Mouse (Mus musculus) spleen, adult 12 weeks (tissue): ENCODE measurements around the gene Rtn4rl2.

ENCODE experiments used
- DNase-seq: peaks from one replicate; pipeline ENCODE4 v3.0.0; 2022; ENCODE audit warnings: low spot score

Rtn4rl2 gene

DNA sequence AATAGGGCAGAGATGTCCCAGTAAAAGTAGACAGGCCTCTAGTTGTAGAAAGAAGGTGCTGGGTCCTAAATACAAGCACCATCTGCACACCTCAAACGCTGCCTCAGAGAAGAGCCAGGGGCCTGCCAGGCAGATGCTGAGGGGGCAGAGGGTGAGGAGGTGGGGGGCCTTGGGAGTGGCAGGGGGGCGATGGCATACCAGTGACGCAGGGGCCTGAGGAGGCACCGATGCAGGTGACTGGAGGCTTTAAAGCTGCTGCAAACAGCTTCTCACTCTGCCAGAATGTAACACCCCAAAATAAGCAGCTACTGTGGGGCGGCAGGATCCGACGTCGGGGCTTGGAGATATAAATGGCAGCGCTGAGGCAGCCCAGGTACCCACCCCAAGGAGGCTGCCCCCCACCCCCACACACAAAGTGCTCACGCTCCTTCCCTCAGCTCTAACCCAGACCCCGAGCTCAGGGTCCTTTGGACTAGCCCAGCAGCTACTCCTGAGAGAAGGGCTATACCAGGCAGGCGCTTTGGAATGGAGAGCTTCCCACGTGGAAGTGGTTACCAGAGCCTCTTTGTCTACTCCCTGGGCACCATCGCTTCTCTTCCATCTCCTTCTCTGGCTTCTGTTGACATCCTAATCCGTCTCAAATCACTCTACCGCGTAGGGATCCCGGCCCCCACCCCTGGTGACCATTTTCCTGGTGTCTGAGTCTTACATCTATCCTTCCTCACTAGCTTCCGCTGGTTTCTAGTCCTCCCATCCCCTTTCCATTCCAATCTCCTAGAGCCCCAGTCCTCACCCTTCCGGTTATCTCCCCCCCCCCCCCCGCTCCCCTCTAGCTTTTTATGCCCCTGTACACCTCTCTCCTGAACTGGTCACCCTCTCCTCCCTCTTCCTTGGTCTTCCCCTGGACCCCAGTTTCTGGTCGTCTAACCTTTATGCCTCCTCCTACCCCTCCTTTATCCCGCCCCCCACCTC, 1.1 kb downstream of the Rtn4rl2 start:
- peak; percentile 5 for DNase-seq

DNA sequence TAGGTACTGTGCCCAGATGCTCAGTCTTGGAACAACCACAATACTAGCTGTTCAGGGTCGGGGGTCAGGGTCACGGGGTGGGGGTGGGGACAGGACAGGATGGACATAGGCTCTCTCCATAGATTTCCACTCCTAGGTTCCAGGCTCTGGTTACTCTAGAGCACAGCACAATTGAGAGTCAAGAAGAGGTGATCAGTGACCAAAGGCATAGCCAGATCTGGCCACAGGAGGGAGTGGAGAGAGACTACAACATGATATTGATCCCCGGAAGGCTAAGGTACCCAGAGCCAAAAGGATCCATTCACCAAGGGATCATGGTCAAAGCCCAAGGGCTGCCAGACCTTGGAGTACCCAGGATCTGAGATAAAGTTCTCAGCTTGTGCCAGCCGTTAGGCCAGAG, 1.9 kb downstream of the Rtn4rl2 start:
- DNase-seq, result no peak

DNA sequence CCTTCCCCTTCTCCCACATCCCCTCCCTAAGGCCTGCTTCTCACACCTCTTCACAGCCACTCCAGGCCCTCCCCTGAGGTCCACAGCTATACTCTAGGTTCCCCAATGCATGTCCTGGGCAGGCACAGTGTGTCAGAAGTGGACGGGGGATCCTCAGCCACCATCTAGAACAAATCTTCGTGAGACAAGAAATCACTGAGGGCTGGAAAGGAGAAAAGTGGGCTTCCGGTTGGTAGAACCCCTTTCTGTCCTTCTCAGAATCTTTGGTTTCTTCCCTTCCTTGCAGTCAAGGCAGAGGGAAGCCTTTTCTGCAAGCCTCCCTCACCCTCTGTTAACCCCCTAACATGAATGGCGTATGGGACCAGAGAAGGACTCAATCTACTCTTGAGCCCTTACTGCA, 2.6 kb downstream of the Rtn4rl2 start:
- DNase-seq, result no peak

DNA sequence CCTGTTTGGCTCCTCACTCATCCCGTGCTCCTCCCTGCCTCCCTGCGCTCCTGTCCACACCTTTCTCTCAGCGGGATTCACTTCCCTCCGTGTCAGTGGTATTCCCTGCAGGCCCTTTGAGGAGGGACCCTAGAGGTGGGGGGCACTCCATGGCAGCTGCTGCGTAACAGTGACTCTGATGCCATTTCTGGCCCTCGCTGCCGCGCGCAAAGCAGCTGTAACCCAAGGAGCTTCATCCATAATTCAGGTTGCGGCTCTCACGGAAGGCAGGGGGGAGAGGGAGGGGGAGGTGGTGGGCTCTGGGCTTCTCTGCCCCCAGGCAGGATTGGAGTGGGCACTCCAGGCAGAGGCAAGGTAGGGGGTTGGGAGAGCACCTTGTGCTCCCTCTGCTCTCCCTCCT, 3.0 kb downstream of the Rtn4rl2 start:
- DNase-seq, result no peak

DNA sequence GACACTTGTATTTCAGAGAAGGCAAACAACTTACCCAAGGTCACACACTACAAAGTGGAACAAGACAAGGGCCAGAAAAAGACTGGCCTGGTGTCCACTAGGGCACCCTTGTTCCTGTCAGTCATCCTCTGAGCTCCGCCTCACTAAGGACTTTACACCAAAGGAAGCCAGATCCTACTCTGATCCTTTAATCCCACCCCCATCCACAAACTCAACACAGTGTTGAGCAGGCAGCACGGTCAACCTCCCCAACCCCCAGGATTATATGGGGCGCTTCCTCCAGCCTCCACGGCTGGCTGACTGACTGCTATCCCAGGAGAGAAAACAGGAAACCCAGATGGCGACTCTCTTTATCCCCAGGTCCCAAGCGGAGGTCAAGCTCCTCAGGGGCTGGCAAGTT, 3.4 kb downstream of the Rtn4rl2 start:
- no peak for DNase-seq

DNA sequence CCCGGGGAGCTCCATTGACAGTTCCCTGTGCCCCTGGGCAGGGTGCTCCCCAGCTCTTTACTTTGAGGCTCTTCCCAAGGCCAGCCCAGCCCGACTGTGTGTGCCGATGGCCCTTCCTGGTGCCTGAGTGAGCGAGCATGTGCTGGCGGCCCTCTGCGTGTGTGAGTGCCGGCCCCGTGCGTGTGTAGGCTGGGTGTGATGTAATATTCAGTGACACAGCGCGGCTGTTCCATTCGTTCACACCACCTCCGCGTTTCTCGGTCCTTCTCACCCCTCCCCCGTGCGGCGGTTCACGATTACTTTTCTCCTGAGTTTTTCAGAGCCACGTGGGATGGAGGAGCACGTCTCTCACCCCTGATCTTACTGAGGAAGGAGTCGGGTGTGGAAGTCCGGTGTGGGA, 3.9 kb downstream of the Rtn4rl2 start:
- no peak for DNase-seq

DNA sequence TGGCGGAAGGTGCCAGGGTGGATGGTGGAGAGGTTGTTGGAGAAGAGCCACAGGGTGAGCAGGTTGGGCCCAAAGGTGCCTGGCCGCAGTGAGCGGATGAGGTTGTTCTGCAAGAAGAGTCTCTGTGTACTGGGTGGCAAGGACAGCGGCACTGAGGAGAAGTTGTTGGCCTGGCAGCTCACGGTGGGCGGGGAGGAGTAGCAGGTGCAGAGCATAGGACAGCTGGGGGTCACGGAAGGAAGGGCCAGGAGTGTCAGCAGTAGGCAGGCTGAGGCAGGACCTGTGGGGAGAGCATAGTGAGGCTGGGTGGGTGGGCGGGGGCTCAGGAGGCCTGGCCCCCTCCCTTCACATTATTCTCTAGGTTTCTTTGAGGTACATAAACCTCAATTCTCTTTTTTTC, 5.9 kb downstream of the Rtn4rl2 start:
- DNase-seq, result peak; percentile 1

DNA sequence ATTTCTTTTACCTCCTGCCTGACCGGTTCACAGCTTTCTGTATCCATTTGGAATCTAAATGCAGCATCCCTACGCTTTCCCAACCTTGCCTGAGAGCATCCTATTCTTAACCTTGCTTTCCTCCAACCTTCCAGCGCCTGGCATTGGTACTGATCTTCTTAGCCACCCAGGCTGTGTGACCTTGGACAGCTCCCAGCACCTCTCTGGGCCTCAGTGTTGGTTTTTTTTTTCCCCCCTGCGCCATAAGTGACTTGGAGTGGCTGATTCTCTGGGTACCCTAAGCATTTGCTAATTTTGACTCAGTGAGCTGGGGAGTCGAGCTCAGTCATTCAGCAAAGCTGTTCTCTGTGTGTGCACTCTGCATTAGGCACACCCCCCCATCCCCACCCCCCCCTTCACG, 10.7 kb downstream of the Rtn4rl2 start:
- DNase-seq, result no peak

DNA sequence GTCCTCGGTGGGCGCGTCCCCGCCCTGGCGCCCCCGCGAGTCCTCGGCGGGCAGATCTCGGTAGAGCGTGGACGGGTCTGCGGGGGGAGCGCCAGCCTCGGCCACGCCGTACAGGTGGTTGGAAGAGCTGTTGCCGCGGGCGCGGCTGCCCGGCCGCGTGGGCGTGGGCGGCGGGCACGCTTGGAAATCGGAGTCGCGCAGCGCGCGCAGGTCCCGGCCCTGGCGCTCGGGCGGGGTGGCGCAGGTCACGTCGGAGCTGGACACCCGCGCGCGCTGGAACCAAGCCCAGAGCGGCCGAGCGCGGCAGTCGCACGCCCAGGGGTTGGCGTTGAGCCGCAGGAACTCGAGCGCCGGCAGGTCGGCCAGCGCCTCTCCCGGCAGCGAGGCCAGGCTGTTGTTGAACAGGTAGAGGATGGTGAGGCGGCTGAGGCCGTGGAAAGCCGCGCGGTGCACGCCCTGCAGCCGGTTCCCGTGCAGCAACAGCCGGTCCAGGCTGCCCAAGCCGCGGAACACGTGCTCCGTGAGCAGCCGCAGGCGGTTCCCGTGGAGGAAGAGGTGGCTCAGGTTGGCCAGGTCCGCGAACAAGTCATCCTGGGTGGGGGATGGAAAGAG, 14.3 kb downstream of the Rtn4rl2 start:
- no peak for DNase-seq

DNA sequence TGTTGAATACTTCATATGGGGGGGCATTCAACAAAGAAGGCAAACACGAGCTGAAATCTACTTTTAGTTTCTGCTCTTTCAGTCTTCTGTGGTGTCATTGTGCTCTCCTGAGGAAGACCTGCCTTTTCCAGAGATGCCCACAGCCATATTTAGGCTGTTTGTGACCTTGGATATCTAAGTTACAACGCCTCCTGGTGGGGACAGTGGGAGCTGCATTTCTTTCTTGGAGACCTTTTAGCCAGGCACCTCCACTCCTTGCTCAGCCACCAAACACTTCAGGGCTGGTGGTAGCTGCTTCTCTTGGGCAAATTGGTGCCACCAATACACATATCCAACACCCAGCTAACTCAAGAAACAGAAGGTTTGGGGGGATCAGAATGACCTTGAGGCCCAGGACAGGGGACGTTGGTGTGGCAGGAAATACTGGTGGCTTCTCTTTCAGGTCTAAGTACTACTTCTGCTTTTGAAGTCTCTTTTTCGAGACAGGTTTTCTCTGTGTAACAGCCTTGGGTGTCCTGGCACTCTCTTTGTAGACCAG, 15.8 kb downstream of the Rtn4rl2 start:
- peak; percentile 49 for DNase-seq

DNA sequence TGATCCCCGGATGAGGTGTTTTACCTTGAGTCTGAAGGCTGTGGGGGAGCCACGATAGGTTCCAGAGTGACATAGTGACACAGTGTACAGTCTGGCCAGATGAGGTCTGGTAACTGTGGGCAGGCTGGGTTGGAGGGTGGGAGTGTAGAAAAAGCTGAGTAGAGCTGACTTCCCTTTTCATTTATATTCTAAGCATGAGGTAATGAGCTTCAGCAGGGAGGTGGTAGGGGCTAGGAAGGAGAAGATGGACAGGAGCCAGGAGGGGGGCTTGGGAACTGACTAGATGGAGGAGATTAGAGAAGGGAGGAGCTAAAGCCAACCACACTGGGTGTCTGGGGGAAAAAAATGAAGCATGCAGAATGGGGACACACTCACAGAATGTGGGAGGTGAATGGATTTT, 17.5 kb downstream of the Rtn4rl2 start:
- no peak for DNase-seq

DNA sequence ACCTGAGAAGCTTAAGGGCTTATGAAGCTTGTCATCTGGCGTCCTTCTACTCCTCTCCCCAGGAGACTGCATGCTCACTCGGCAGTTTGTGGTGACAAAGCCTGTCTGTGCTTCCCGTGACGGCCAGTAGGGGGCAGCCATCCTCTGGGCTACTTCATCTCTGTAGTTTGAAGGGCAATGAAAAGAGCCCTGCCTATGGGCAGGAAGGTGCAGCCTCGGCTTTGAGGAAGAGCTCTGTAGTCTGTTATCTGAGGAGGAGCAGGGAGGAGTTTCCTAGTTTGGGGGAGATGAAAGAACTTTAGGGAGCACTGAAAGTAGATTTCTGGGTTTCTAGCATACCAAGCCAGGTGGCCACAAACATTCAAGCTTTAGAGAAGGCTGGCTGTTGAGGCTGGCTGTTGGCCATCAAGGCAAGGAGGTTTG, 18.0 kb downstream of the Rtn4rl2 start:
- DNase-seq, result peak; percentile 75

DNA sequence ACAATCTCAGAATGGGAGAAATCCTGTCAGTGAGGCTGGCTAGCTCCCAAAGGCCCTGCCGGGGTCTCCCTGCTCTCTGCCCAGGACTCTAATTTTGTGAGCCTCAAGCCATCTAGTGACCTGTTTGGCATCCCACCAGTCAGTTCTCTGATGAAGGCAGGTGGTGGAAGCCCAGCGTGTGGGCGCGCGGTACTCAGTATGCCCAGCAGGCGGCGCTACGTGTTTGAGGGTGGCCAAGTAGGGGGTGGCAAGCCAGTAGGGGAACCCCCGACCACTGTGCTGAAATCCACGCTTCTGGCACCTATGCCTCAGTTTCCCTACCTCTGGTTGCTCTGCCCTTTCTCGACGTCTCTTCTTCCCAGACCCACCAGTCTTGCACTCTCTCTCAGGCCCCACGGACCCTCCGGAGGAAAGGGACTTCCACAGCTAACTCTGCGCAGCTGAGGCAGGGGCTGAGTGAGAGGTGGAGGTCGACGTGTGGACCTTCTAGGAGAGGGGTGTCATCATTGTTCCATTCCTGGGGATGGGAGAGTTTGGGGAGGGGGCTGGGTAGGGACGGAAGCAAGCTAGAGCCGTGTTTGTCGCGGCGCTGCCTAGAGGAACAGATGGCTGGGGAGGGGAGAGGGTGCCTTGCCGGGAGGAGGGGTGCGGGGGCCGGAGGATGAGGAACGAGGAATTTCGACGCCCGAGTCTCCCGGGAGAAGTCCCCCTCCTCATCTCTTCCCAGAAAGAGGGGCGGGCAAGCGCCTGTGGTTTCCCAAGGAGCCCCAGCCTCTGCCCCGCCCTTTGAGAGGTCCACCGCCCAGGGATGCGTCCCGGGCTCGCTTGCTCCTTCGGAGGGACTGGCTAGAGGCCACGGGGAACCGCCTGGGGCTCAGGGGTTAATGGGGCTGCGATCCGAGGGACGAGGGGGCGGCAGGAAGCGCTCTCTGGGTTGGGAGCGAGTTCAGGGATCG, 20.6 kb downstream of the Rtn4rl2 start:
- no peak for DNase-seq

DNA sequence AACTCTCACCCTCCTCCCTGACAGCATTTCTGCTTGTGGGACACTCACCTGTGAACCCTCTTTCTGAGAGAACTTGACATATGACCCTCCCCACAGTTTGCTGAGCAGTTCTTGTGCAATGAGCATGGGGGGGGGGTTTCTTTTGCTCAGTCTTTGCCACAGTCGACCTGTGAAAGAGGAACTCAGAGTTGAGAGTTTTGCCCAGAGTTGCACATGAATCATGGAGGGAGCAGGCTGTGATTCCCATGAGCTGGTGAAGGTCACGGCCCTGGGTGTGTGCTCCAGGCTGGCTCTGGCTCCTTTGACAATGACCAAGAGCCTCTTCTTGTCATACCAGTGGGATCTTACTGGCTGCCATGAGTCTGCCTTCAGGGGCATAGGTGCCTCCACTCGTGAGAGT, 24.3 kb downstream of the Rtn4rl2 start:
- no peak for DNase-seq

DNA sequence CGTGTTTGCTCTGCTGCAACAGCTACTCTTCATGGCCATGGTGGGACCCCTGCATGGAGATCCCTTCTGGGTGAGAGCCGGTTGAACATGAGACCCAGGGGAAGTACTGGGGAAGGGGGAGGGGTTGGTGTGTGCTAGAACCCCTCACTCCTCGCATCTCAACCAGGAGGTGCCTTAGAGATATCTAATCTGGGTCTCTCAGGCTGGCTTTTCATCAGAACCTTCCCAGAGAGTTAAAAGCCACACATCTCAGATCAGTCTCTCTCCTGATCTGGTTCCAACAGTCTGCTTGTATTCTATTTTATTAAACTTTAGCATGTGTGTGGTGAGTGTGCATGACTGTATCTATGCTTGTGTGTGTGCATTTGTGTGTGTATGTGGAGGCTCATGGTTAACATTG, 25.1 kb downstream of the Rtn4rl2 start:
- DNase-seq, result no peak

DNA sequence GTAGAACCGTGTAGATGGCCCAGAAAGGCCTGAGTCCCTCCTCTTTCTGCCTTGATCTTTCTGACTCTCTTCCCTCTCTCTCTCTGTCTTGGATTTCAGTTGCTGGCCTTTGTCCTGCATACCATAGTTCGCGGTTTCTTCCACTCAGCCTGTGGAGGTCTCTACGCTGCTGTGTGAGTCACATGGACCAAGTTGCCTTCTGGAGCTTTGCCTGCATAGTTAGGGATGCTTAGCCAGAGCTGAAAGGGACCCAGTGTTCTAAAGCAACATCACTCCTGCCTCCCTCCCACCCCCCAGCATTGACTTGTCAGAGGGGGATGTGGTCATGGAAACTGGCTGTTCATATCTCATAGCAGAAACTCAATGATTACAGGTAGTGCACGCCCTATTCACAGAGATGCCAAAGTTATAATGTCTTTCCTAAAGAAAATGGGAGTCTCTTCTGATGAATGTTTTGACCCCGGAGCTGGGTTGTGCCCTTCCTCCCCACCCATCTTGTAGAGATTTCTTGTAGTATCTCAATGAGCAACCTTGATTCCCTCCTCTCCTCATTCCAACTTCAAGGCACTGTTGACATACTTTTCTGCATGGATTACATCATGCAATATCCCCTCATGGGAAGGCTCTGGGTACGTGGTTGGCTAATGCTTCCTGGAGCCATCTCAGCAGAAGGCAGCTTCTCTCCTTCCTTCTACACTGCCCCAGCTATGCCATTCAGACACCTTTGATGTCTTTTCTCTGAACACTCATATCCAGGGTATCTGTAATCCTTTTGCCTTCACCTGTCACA, 26.3 kb downstream of the Rtn4rl2 start:
- DNase-seq, result no peak

DNA sequence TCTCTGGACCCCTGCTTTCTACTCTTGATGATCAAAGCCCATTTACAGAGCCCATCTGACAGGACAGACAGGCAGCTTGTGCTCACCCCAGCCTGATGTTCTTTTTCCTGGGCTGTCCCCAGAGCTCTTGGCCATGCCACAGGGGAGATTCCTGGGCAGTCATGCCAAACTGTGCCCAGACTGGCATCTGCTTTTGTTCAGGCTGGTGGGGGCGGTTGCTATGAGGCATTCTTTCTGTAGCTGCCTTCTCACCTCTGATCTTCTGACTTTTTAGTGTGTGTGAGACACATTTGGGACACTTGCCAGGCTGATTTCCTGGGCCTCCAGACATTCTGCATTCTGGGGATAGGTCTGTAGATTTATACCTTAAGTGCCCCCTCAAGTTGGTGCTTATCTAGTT, 28.0 kb downstream of the Rtn4rl2 start:
- DNase-seq, result no peak

DNA sequence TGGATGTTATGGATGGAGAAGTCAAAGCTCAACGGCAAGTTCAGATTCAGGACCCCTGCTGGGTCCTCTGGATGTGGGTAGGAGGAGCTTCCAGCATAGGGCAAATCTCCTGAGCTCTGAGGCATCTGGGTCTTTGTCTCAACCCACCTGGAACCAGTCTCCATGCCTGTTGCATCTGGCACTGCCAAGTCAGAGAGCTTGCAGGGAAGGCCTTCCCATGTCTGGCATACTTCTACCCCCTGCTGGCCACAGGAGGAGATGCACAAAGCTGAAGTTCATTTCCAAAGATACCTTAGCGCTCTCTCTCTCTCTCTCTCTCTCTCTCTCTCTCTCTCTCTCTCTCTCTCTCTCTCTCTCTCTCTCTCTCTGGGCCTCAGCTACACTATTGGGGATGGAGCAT, 30.8 kb downstream of the Rtn4rl2 start:
- DNase-seq, result no peak

DNA sequence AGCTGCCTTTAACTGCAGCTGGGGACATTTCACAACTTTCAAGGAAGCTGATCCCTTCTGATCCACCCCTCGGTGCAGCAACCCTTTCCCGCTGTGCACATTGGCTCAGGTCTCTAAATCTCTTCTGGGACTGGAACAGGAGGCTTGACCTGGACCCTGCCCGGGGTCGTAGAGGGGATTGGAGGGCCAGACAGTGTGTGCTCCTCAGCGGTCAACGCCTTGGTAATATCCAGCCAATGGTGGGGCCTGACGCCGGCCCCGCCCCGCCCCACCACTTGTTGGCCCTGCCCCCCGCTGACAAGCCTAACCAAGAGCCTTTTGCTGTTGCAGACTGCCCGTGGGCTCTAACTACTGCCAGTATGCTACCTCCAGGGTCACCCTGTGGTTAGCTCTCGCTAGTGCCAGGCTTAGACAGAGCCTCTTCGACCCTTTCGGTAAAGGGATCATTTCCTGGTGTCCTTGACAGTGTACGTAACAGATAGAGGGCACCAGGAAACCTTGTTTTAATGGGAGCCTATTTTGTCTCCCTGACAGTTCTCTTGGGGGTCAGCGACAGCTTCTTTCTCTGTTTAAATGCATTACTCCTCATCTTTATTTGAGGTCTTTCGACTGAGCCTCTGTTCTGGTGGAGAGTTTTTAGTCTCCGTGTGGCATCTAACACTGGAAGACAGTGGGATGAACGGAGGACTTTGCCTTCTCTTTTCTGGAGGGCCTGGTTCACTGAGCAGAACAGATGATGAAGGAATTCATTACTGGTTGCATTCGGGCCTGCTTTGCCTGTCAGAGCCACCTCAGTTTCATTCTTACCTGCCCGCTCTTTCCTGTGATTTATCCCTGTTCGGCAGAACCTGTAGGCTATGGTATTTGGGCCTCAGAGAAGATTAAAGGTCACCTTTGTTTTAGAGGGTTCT, 35.1 kb downstream of the Rtn4rl2 start:
- no peak for DNase-seq

DNA sequence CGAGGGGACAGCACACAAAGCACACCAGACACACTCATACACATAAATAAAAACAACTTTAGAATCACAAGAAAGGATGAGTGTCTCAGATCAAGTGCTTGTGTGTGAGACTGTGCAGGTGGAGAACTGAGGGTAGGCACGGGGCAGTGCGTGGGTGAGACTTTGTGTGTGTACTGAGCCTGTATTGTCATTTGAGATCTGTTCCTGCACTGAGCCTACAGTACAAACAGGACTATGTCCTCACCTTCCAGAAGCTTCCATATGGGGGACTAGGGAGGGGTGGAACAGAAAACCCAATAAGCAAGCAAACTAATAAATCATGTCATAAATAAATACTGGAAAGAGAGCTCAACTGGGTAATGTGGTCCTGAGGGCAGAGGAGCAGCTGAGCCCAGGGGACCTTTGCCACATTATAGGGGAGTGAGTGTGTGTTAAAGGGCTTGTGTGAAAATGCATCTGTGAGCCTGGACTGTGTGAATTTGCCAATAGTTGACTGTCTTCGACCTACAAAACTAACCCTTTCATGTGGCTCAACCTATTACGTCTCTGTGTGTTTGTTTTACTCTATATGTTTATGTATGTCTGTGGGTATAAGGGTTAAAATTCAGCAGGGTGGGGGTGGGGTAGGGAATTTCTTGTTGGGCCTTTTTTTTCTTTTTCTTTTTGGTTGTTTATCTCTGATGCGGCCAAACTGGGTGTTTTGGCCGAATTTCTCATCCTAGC, 35.9 kb downstream of the Rtn4rl2 start:
- DNase-seq, result no peak
